Mouse (Mus musculus) granulocyte monocyte progenitor cell, adult 5-6 weeks (primary cell): ENCODE data around the gene Vmn1r176. TPM values are rescaled to one million over a fixed set of nuclear protein-coding genes. Genes with fewer than 3 reads are reported as not detected.
"Not testable (repeated sequence)": the region's sequence is repeated elsewhere in the genome, so short reads cannot be mapped to it uniquely, and the experiment has no call there.

Experiments
- ATAC-seq: replicated peaks from 2 replicates; pipeline ENCODE4 v1.8.0; 2016; ENCODE audit warnings: mild to moderate bottlenecking, moderate TSS enrichment, inconsistent platforms; ENCODE audit not compliant: poor library complexity, severe bottlenecking
- total RNA-seq, 2 experiments: library from RNA; stranded (forward) in 1 of 2; stranded (reverse) in 1 of 2; fragments of 200-712, 200-1000 nt in 1 of 2; fragments of >200 nt in 1 of 2; fragmentation: Nextera tagmentation in 1 of 2; gene quantifications; 2 replicates each; pipeline ENCODE4 v1.2.3; 2014 to 2017

The Vmn1r176 gene
- total RNA-seq (2014; fragmentation: Nextera tagmentation) (not detected in 2 replicates), total RNA-seq (2017) (not detected in 2 replicates)

GRCm38 (mm10) chr7:23837272-23837671, at the start of gene Vmn1r176:
TSS of gene Vmn1r176 (minus strand) at chr7:23837372.
- not testable (repeated sequence) for ATAC-seq

GRCm38 (mm10) chr7:23876918-23877317, 39.7 kb upstream of the Vmn1r176 start:
- ATAC-seq, result not testable (repeated sequence)

- ATAC-seq, result not testable (repeated sequence)
Measured at GRCm38 (mm10) chr7:23866349-23866748, 29.2 kb upstream of the Vmn1r176 start, which contains the start of gene Vmn1r177. TSS of gene Vmn1r177 (minus strand) at chr7:23866449.

GRCm38 (mm10) chr7:23810543-23810942, 26.6 kb downstream of the Vmn1r176 start, which contains the start of gene Vmn1r175:
TSS of gene Vmn1r175 (minus strand) at chr7:23810643.
- not testable (repeated sequence) for ATAC-seq

GRCm38 (mm10) chr7:23784526-23784925, 52.6 kb downstream of the Vmn1r176 start:
- ATAC-seq, result no peak

Other genes with a start within 250 kb of the Vmn1r176 start
- not detected in 2 replicates for gene Vmn1r170, start 231.2 kb downstream of the Vmn1r176 start, total RNA-seq (2014; fragmentation: Nextera tagmentation)
- gene Vmn1r170, start 231.2 kb downstream of the Vmn1r176 start, total RNA-seq (2017), result not detected in 2 replicates
- gene Vmn1r171, start 206.7 kb downstream of the Vmn1r176 start, total RNA-seq (2014; fragmentation: Nextera tagmentation), result not detected in 2 replicates
- gene Vmn1r171, start 206.7 kb downstream of the Vmn1r176 start, total RNA-seq (2017), result not detected in 2 replicates
- gene Vmn1r172, start 179.1 kb downstream of the Vmn1r176 start, total RNA-seq (2014; fragmentation: Nextera tagmentation), result not detected in 2 replicates
- gene Vmn1r172, start 179.1 kb downstream of the Vmn1r176 start, total RNA-seq (2017), result not detected in 2 replicates
- gene Vmn1r173, start 136.7 kb downstream of the Vmn1r176 start, total RNA-seq (2014; fragmentation: Nextera tagmentation), result not detected in 2 replicates
- not detected in 2 replicates for gene Vmn1r173, start 136.7 kb downstream of the Vmn1r176 start, total RNA-seq (2017)
- gene Vmn1r174, start 85.1 kb downstream of the Vmn1r176 start, total RNA-seq (2014; fragmentation: Nextera tagmentation), result not detected in 2 replicates
- gene Vmn1r174, start 85.1 kb downstream of the Vmn1r176 start, total RNA-seq (2017), result not detected in 2 replicates
- gene Vmn1r175, start 26.7 kb downstream of the Vmn1r176 start, total RNA-seq (2014; fragmentation: Nextera tagmentation), result not detected in 2 replicates
- gene Vmn1r175, start 26.7 kb downstream of the Vmn1r176 start, total RNA-seq (2017), result not detected in 2 replicates
- not detected in 2 replicates for gene Vmn1r177, start 29.1 kb upstream of the Vmn1r176 start, total RNA-seq (2014; fragmentation: Nextera tagmentation)
- not detected in 2 replicates for gene Vmn1r177, start 29.1 kb upstream of the Vmn1r176 start, total RNA-seq (2017)
- not detected in 2 replicates for gene Vmn1r178, start 54.6 kb upstream of the Vmn1r176 start, total RNA-seq (2014; fragmentation: Nextera tagmentation)
- gene Vmn1r178, start 54.6 kb upstream of the Vmn1r176 start, total RNA-seq (2017), result not detected in 2 replicates
- gene Vmn1r179, start 89.6 kb upstream of the Vmn1r176 start, total RNA-seq (2014; fragmentation: Nextera tagmentation), result not detected in 2 replicates
- gene Vmn1r179, start 89.6 kb upstream of the Vmn1r176 start, total RNA-seq (2017), result not detected in 2 replicates
- not detected in 2 replicates for gene Vmn1r180, start 113.3 kb upstream of the Vmn1r176 start, total RNA-seq (2014; fragmentation: Nextera tagmentation)
- not detected in 2 replicates for gene Vmn1r180, start 113.3 kb upstream of the Vmn1r176 start, total RNA-seq (2017)
- not detected in 2 replicates for gene Vmn1r181, start 137.2 kb upstream of the Vmn1r176 start, total RNA-seq (2014; fragmentation: Nextera tagmentation)
- not detected in 2 replicates for gene Vmn1r181, start 137.2 kb upstream of the Vmn1r176 start, total RNA-seq (2017)
- gene V1rd19, start 164.3 kb upstream of the Vmn1r176 start, total RNA-seq (2014; fragmentation: Nextera tagmentation), result not detected in 2 replicates
- gene V1rd19, start 164.3 kb upstream of the Vmn1r176 start, total RNA-seq (2017), result not detected in 2 replicates
- not detected in 2 replicates for gene Vmn1r183, start 215.9 kb upstream of the Vmn1r176 start, total RNA-seq (2014; fragmentation: Nextera tagmentation)
- not detected in 2 replicates for gene Vmn1r183, start 215.9 kb upstream of the Vmn1r176 start, total RNA-seq (2017)
- gene Zfp180, start 244.6 kb upstream of the Vmn1r176 start, total RNA-seq (2014; fragmentation: Nextera tagmentation), result 16.5 and 20.9 TPM in 2 replicates
- gene Zfp180, start 244.6 kb upstream of the Vmn1r176 start, total RNA-seq (2017), result 13.9 and 25.8 TPM in 2 replicates